Mouse (Mus musculus): Measurements from ENCODE around the gene Wdr90. TPM values are rescaled to one million over a fixed set of nuclear protein-coding genes. Genes with fewer than 3 reads are reported as not detected.
A peak's percentile ranks its signal among the peaks of the same experiment; 100 is the strongest.

Gene Wdr90
- total and polyA plus RNA-seq, 2 experiments from 2014 or later = 14.2 to 36.2 TPM

- H3K4me3 ChIP-seq (ENCODE audit: low read depth, low read length) = no peak overlapping the region
- H3K27ac ChIP-seq (ENCODE audit: low read depth, low read length) = peak overlapping the region; percentile 19; the same call in 1 of the 2 replicates
- H3K9me3 ChIP-seq (ENCODE audit: low read length) = no peaks in the 10 kb centered on the region
- DNase-seq (ENCODE audit: low spot score) (peak; percentile 82), ATAC-seq (ENCODE audit: low FRiP score) (peak; percentile 72; the same call in 1 of the 2 replicates)
- WGBS = 37% methylated on average over 2 of the region's 2 CpGs
- H3K27me3 ChIP-seq (ENCODE audit: insufficient read depth, low read length) = no peaks in the 10 kb centered on the region
- no peaks in the 10 kb centered on the region for H3K36me3 ChIP-seq (ENCODE audit: insufficient read depth, low read length)
- no peak overlapping the region for H3K9ac ChIP-seq (replicated peaks; ENCODE audit: low read length, poor library complexity, severe bottlenecking)
- no peak overlapping the region for H3K4me2 ChIP-seq (ENCODE audit: low read depth, low read length, poor library complexity, severe bottlenecking)
- TF ChIP-seq CTCF (IDR thresholded peaks at IDR 0.05) = peak; percentile 94
- no peaks in the 10 kb centered on the region for H3K4me1 ChIP-seq (ENCODE audit: insufficient read depth, low read length)
Measured at GRCm38 (mm10) chr17:25893975-25894617, 32.8 kb upstream of the Wdr90 start.

- Histone ChIP-seq H3K9ac (replicated peaks; ENCODE audit: low read length, poor library complexity, severe bottlenecking) (no peak overlapping the region), H3K9me3 (ENCODE audit: low read length) (no peaks in the 10 kb centered on the region), H3K27me3 (ENCODE audit: insufficient read depth, low read length) (no peaks in the 10 kb centered on the region), H3K4me1 (ENCODE audit: insufficient read depth, low read length) (no peaks in the 10 kb centered on the region), H3K36me3 (ENCODE audit: insufficient read depth, low read length) (peaks cover 16% of the 10 kb centered on the region), H3K27ac (ENCODE audit: low read depth, low read length) (no peak overlapping the region), H3K4me3 (ENCODE audit: low read depth, low read length) (no peak overlapping the region), H3K4me2 (ENCODE audit: low read depth, low read length, poor library complexity, severe bottlenecking) (no peak overlapping the region)
- DNase-seq (ENCODE audit: low spot score) = no peak
- TF ChIP-seq CTCF (IDR thresholded peaks at IDR 0.05) = no peak
- 90% methylated on average over 3 of the region's 3 CpGs for WGBS
- ATAC-seq (ENCODE audit: low FRiP score) = no peak
Measured at GRCm38 (mm10) chr17:25888837-25889236, 27.5 kb upstream of the Wdr90 start.

- no peaks in the 10 kb centered on the region for H3K9me3 ChIP-seq (ENCODE audit: low read length)
Measured at GRCm38 (mm10) chr17:25887467-25887866, 26.2 kb upstream of the Wdr90 start.

GRCm38 (mm10) chr17:25886806-25887205 is 25.5 kb upstream of the Wdr90 start:
- ATAC-seq (ENCODE audit: low FRiP score) (no peak), DNase-seq (ENCODE audit: low spot score) (no peak)
- Histone ChIP-seq H3K27me3 (ENCODE audit: insufficient read depth, low read length) (no peaks in the 10 kb centered on the region), H3K27ac (ENCODE audit: low read depth, low read length) (no peak overlapping the region), H3K9me3 (ENCODE audit: low read length) (no peaks in the 10 kb centered on the region), H3K4me2 (ENCODE audit: low read depth, low read length, poor library complexity, severe bottlenecking) (no peak overlapping the region), H3K4me1 (ENCODE audit: insufficient read depth, low read length) (no peaks in the 10 kb centered on the region), H3K36me3 (ENCODE audit: insufficient read depth, low read length) (peaks cover 31% of the 10 kb centered on the region), H3K9ac (replicated peaks; ENCODE audit: low read length, poor library complexity, severe bottlenecking) (no peak overlapping the region), H3K4me3 (ENCODE audit: low read depth, low read length) (no peak overlapping the region)
- no peak for TF ChIP-seq CTCF (IDR thresholded peaks at IDR 0.05)

More at GRCm38 (mm10) chr17:25887467-25887866, 26.2 kb upstream of the Wdr90 start:
- Histone ChIP-seq H3K27me3 (ENCODE audit: insufficient read depth, low read length) (no peaks in the 10 kb centered on the region), H3K4me2 (ENCODE audit: low read depth, low read length, poor library complexity, severe bottlenecking) (no peak overlapping the region), H3K9ac (replicated peaks; ENCODE audit: low read length, poor library complexity, severe bottlenecking) (no peak overlapping the region), H3K36me3 (ENCODE audit: insufficient read depth, low read length) (peaks cover 29% of the 10 kb centered on the region), H3K4me3 (ENCODE audit: low read depth, low read length) (no peak overlapping the region), H3K4me1 (ENCODE audit: insufficient read depth, low read length) (no peaks in the 10 kb centered on the region), H3K27ac (ENCODE audit: low read depth, low read length) (no peak overlapping the region)
- DNase-seq (ENCODE audit: low spot score) (no peak), ATAC-seq (ENCODE audit: low FRiP score) (no peak)
- no peak for TF ChIP-seq CTCF (IDR thresholded peaks at IDR 0.05)
- WGBS = 95% methylated on average over 10 of the region's 10 CpGs

- DNase-seq (ENCODE audit: low spot score) = peak; percentile 22
- H3K36me3 ChIP-seq (ENCODE audit: insufficient read depth, low read length) = peaks cover 32% of the 10 kb centered on the region
Measured at GRCm38 (mm10) chr17:25885636-25886035, 24.3 kb upstream of the Wdr90 start.

GRCm38 (mm10) chr17:25883824-25884223 is 22.5 kb upstream of the Wdr90 start:
- H3K9me3 ChIP-seq (ENCODE audit: low read length) = no peaks in the 10 kb centered on the region
- no peak overlapping the region for H3K4me2 ChIP-seq (ENCODE audit: low read depth, low read length, poor library complexity, severe bottlenecking)
- 88% methylated on average over 3 of the region's 3 CpGs for WGBS
- DNase-seq (ENCODE audit: low spot score) (peak; percentile 29), ATAC-seq (ENCODE audit: low FRiP score) (no peak)
- no peaks in the 10 kb centered on the region for H3K27me3 ChIP-seq (ENCODE audit: insufficient read depth, low read length)
- no peak overlapping the region for H3K9ac ChIP-seq (replicated peaks; ENCODE audit: low read length, poor library complexity, severe bottlenecking)
- no peak overlapping the region for H3K27ac ChIP-seq (ENCODE audit: low read depth, low read length)
- TF ChIP-seq CTCF (IDR thresholded peaks at IDR 0.05) = peak; percentile 57
- H3K4me3 ChIP-seq (ENCODE audit: low read depth, low read length) = no peak overlapping the region
- peaks cover 2% of the 10 kb centered on the region; the same call in 1 of the 2 replicates for H3K4me1 ChIP-seq (ENCODE audit: insufficient read depth, low read length)
- peaks cover 36% of the 10 kb centered on the region for H3K36me3 ChIP-seq (ENCODE audit: insufficient read depth, low read length)

More at GRCm38 (mm10) chr17:25885636-25886035, 24.3 kb upstream of the Wdr90 start:
- no peak overlapping the region for H3K27ac ChIP-seq (ENCODE audit: low read depth, low read length)
- no peaks in the 10 kb centered on the region for H3K9me3 ChIP-seq (ENCODE audit: low read length)
- no peaks in the 10 kb centered on the region for H3K27me3 ChIP-seq (ENCODE audit: insufficient read depth, low read length)
- no peak overlapping the region for H3K4me2 ChIP-seq (ENCODE audit: low read depth, low read length, poor library complexity, severe bottlenecking)
- H3K9ac ChIP-seq (replicated peaks; ENCODE audit: low read length, poor library complexity, severe bottlenecking) = no peak overlapping the region
- no peak overlapping the region for H3K4me3 ChIP-seq (ENCODE audit: low read depth, low read length)
- H3K4me1 ChIP-seq (ENCODE audit: insufficient read depth, low read length) = peaks cover 2% of the 10 kb centered on the region; the same call in 1 of the 2 replicates
- 54% methylated on average over 4 of the region's 4 CpGs for WGBS
- peak; percentile 67 for TF ChIP-seq CTCF (IDR thresholded peaks at IDR 0.05)
- 0 out of 2 replicates have a peak, but pooled peaks have one; percentile 25 for ATAC-seq (ENCODE audit: low FRiP score)
